Comparison of ENCODE assay signal across 8 mouse cellular contexts in genomic region chr1:167929729-167930341, GRCm38 (mm10).
A peak's percentile ranks its signal among the peaks of the same experiment; 100 is the strongest.
DNase-seq lines count a peak whose midpoint lies in the region; ATAC-seq and TF ChIP-seq lines count a peak whose summit lies in the region.

No protein-coding gene starts in this region.

- no peak for DNase-seq in liver, embryonic 13.5 days
- no peak for DNase-seq in right cerebral cortex, adult 18-20 months
- DNase-seq in layer of hippocampus, adult 9-11 months = no peak

- H3K9me3 ChIP-seq in megakaryocyte, embryonic 14.5 days = peaks cover 20% of the 10 kb centered on the region
- H3K9me3 ChIP-seq in hindbrain, embryonic 15.5 days = no peaks in the 10 kb centered on the region
- H3K9me3 ChIP-seq in liver, embryonic 13.5 days (replicated peaks) = no peaks in the 10 kb centered on the region
- H3K9me3 ChIP-seq in neural tube, embryonic 14.5 days (ENCODE audit: control insufficient read depth, low read length) = no peaks in the 10 kb centered on the region

- peaks cover 18% of the 10 kb centered on the region for H3K27me3 ChIP-seq in megakaryocyte, embryonic 14.5 days (replicated peaks)
- no peaks in the 10 kb centered on the region for H3K27me3 ChIP-seq in hindbrain, embryonic 15.5 days
- peaks cover 14% of the 10 kb centered on the region; the same call in 1 of the 2 replicates for H3K27me3 ChIP-seq in liver, embryonic 13.5 days
- H3K27me3 ChIP-seq in neural tube, embryonic 14.5 days (ENCODE audit: control insufficient read depth, insufficient read depth, low read length) = no peaks in the 10 kb centered on the region

- peak; percentile 68; the same call in 1 of the 2 replicates for TF ChIP-seq CTCF in embryonic fibroblast, embryonic 13.5 days (IDR thresholded peaks at IDR 0.05; ENCODE audit: borderline replicate concordance, insufficient read depth, low read length)

- no peak for ATAC-seq in megakaryocyte, adult 5-6 weeks (ENCODE audit: poor library complexity, severe bottlenecking)
- peak; percentile 61 for ATAC-seq in hindbrain, embryonic 15.5 days (ENCODE audit: low FRiP score, low read depth)
- no peak for ATAC-seq in liver, embryonic 13.5 days (ENCODE audit: low read depth)
- peak; percentile 72 for ATAC-seq in neural tube, embryonic 14.5 days (ENCODE audit: low read depth)

- no peak overlapping the region for H3K27ac ChIP-seq in embryonic fibroblast, embryonic 13.5 days (ENCODE audit: insufficient read depth, low read length)
- no peak overlapping the region for H3K27ac ChIP-seq in hindbrain, embryonic 15.5 days (replicated peaks)
- no peak overlapping the region for H3K27ac ChIP-seq in liver, embryonic 13.5 days
- no peak overlapping the region for H3K27ac ChIP-seq in neural tube, embryonic 14.5 days (ENCODE audit: low read depth, low read length)

- H3K4me1 ChIP-seq in megakaryocyte, embryonic 14.5 days = peaks cover 4% of the 10 kb centered on the region; the same call in 1 of the 2 replicates
- no peaks in the 10 kb centered on the region for H3K4me1 ChIP-seq in embryonic fibroblast, embryonic 13.5 days (ENCODE audit: control insufficient read depth, insufficient read depth, low read length)
- H3K4me1 ChIP-seq in hindbrain, embryonic 15.5 days (replicated peaks) = peaks cover 25% of the 10 kb centered on the region
- H3K4me1 ChIP-seq in liver, embryonic 13.5 days (replicated peaks) = no peaks in the 10 kb centered on the region
- H3K4me1 ChIP-seq in neural tube, embryonic 14.5 days (ENCODE audit: control insufficient read depth, insufficient read depth, low read length) = peaks cover 7% of the 10 kb centered on the region; the same call in 1 of the 2 replicates

- no peak overlapping the region for H3K9ac ChIP-seq in hindbrain, embryonic 15.5 days
- H3K9ac ChIP-seq in liver, embryonic 13.5 days = no peak overlapping the region
- H3K9ac ChIP-seq in neural tube, embryonic 14.5 days (replicated peaks; ENCODE audit: low read depth, low read length) = no peak overlapping the region

- H3K4me2 ChIP-seq in hindbrain, embryonic 15.5 days = peak overlapping the region; percentile 72
- H3K4me2 ChIP-seq in liver, embryonic 13.5 days = peak overlapping the region; percentile 34
- peak overlapping the region; percentile 60 for H3K4me2 ChIP-seq in neural tube, embryonic 14.5 days (ENCODE audit: low read depth, low read length)

- WGBS in hindbrain, embryonic 15.5 days = 1% methylated on average over 28 of the region's 28 CpGs
- 5% methylated on average over 28 of the region's 28 CpGs for WGBS in liver, embryonic 13.5 days (ENCODE audit: insufficient replicate concordance)
- WGBS in neural tube, embryonic 14.5 days = 1% methylated on average over 28 of the region's 28 CpGs

- H3K4me3 ChIP-seq in megakaryocyte, embryonic 14.5 days (replicated peaks) = peak overlapping the region; percentile 24
- peak overlapping the region; percentile 32 for H3K4me3 ChIP-seq in embryonic fibroblast, embryonic 13.5 days (ENCODE audit: insufficient read depth, low read length)
- H3K4me3 ChIP-seq in hindbrain, embryonic 15.5 days = peak overlapping the region; percentile 29
- peak overlapping the region; percentile 8; the same call in 1 of the 2 replicates for H3K4me3 ChIP-seq in liver, embryonic 13.5 days (replicated peaks)
- H3K4me3 ChIP-seq in neural tube, embryonic 14.5 days (ENCODE audit: low read depth, low read length) = 0 out of 2 replicates have a peak overlapping the region, but pooled peaks have one; percentile 3

- TF ChIP-seq POLR2A in embryonic fibroblast, embryonic 13.5 days (IDR thresholded peaks at IDR 0.05; ENCODE audit: low read depth, low read length) = no peak

- H3K36me3 ChIP-seq in megakaryocyte, embryonic 14.5 days (replicated peaks; ENCODE audit: low read length) = no peaks in the 10 kb centered on the region
- H3K36me3 ChIP-seq in hindbrain, embryonic 15.5 days = no peaks in the 10 kb centered on the region
- no peaks in the 10 kb centered on the region for H3K36me3 ChIP-seq in liver, embryonic 13.5 days
- no peaks in the 10 kb centered on the region for H3K36me3 ChIP-seq in neural tube, embryonic 14.5 days (ENCODE audit: control insufficient read depth, insufficient read depth, low read length)

Comparison
In these comparisons a context has a peak if more than half of its experiments do, and no peak if none do; other contexts are left out.
1. ATAC-seq: peak in hindbrain, embryonic 15.5 days (single experiment) and neural tube, embryonic 14.5 days (single experiment); none in megakaryocyte, adult 5-6 weeks (single experiment) and liver, embryonic 13.5 days (single experiment).
2. Peak in every context shown above with its lines, with median percentiles within 50 percentile points of each other: H3K4me3 ChIP-seq and H3K4me2 ChIP-seq.